ENCODE assay signal across 10 mouse cellular contexts in genomic region chr5:140506096-140506794, GRCm38 (mm10). TPM values are rescaled to one million over a fixed set of nuclear protein-coding genes. Genes with fewer than 3 reads are reported as not detected.
A peak's percentile ranks its signal among the peaks of the same experiment; 100 is the strongest.
DNase-seq lines count a peak whose midpoint lies in the region; ATAC-seq and TF ChIP-seq lines count a peak whose summit lies in the region.
"Had no signal": no experiment of that assay in that cellular context is flagged by ENCODE, and none has a peak within 500 bp of the region (broad histone marks: within the 10 kb centered on the region; RNA-seq: fewer than 3 reads in every experiment).

No protein-coding gene starts in this region.

- peaks cover 58% of the 10 kb centered on the region for H3K79me2 ChIP-seq in macrophage (ENCODE audit: inconsistent target)

- no peak for DNase-seq in testis, postnatal 14 days (ENCODE audit: low spot score)
- DNase-seq in thymus, postnatal 25 days, result peak; percentile 43
- DNase-seq in urinary bladder, postnatal 14 days (ENCODE audit: low spot score), result no peak

- H3K27ac ChIP-seq in testis, adult 2 months (ENCODE audit: control insufficient read depth, insufficient read depth, low read depth, low read length), result peak overlapping the region; percentile 2; the same call in 1 of the 2 replicates
- peak overlapping the region; percentile 44 for H3K27ac ChIP-seq in hindbrain, embryonic 12.5 days
- peak overlapping the region; percentile 82 for H3K27ac ChIP-seq in macrophage

- WGBS in hindbrain, embryonic 12.5 days, result 44% methylated on average over 22 of the region's 22 CpGs
- WGBS in macrophage (ENCODE audit: missing documents), result 2% methylated on average over 22 of the region's 22 CpGs

- no peak for TF ChIP-seq CTCF in testis, adult 2 months (IDR thresholded peaks at IDR 0.05; ENCODE audit: control insufficient read depth, insufficient read depth, insufficient replicate concordance, low read depth, low read length)

- no peaks in the 10 kb centered on the region; the same call in 1 of the 2 replicates for H3K9me3 ChIP-seq in erythroblast, embryonic 14.5 days (ENCODE audit: control insufficient read depth, low read length)
- no peaks in the 10 kb centered on the region for H3K9me3 ChIP-seq in hindbrain, embryonic 12.5 days (replicated peaks)

- no peaks in the 10 kb centered on the region for H3K27me3 ChIP-seq in erythroblast, embryonic 14.5 days (ENCODE audit: control insufficient read depth)
- H3K27me3 ChIP-seq in testis, adult 2 months (ENCODE audit: control insufficient read depth, insufficient read depth, low read length), result no peaks in the 10 kb centered on the region
- peaks cover 5% of the 10 kb centered on the region; the same call in 1 of the 2 replicates for H3K27me3 ChIP-seq in hindbrain, embryonic 12.5 days
- H3K27me3 ChIP-seq: Patski had no signal

- no peak; the same call in 1 of the 2 replicates for ATAC-seq in erythroblast, adult 5-6 weeks (replicated peaks; ENCODE audit: low FRiP score, poor library complexity, severe bottlenecking)
- ATAC-seq in hindbrain, embryonic 12.5 days (ENCODE audit: low FRiP score), result peak; percentile 30

- peaks cover 78% of the 10 kb centered on the region for H3K4me1 ChIP-seq in erythroblast, embryonic 14.5 days (ENCODE audit: control insufficient read depth)
- H3K4me1 ChIP-seq in testis, adult 2 months (ENCODE audit: control insufficient read depth, insufficient read depth, low read length), result peaks cover 20% of the 10 kb centered on the region
- H3K4me1 ChIP-seq in hindbrain, embryonic 12.5 days, result peaks cover 64% of the 10 kb centered on the region

- peak overlapping the region; percentile 77 for H3K4me2 ChIP-seq in hindbrain, embryonic 12.5 days (replicated peaks)

- H3K36me3 ChIP-seq in erythroblast, embryonic 14.5 days (ENCODE audit: control insufficient read depth), result no peaks in the 10 kb centered on the region
- H3K36me3 ChIP-seq in testis, adult 2 months (ENCODE audit: control insufficient read depth, insufficient read depth, low read length), result no peaks in the 10 kb centered on the region
- H3K36me3 ChIP-seq in hindbrain, embryonic 12.5 days, result no peaks in the 10 kb centered on the region
- no peaks in the 10 kb centered on the region for H3K36me3 ChIP-seq in macrophage (ENCODE audit: inconsistent target)

- peak overlapping the region; percentile 70 for H3K9ac ChIP-seq in hindbrain, embryonic 12.5 days

- peak overlapping the region; percentile 64 for H3K4me3 ChIP-seq in erythroblast, embryonic 14.5 days (replicated peaks)
- H3K4me3 ChIP-seq in testis, adult 2 months (ENCODE audit: control insufficient read depth, low read depth, low read length), result peak overlapping the region; percentile 74
- peak overlapping the region; percentile 57 for H3K4me3 ChIP-seq in hindbrain, embryonic 12.5 days
- peak overlapping the region; percentile 94 for H3K4me3 ChIP-seq in macrophage (ENCODE audit: inconsistent target)

- TF ChIP-seq POLR2A in testis, adult 2 months (IDR thresholded peaks at IDR 0.05; ENCODE audit: control insufficient read depth, low read depth, low read length), result no peak

RNA-seq across cellular contexts. Expression of gene Chst12, which starts 0.9 kb away (rescaled TPM):
- polyA plus RNA-seq in erythroblast, embryonic 14.5 days (2012), result 0.32 and 0.50 TPM in 2 replicates
- 28.8 and 30.2 TPM in 2 replicates for total RNA-seq in erythroblast, adult 5-6 weeks (2015; ENCODE audit: low replicate concordance)
- 7.8 and 11.2 TPM in 2 replicates for total RNA-seq in erythroblast, adult 5-6 weeks (2017; ENCODE audit: low replicate concordance)
- 2.1 and 2.4 TPM in 2 replicates for polyA plus RNA-seq in testis, adult 2 months (2012; rRNA removed)
- 16.1 and 19.6 TPM in 2 replicates for polyA plus RNA-seq in hindbrain, embryonic 12.5 days (2016; fragmentation: Nextera tagmentation; extraction: Ambion mirVana)
- total RNA-seq in macrophage (2018; cell fraction: chromatin; rRNA removed), result 10 to 100 TPM in 4 of 26 experiments, 1 to 10 TPM in 19, under 1 TPM in 3; 0.80 to 13.9 (median 2.9) TPM
- 10 to 100 TPM; 19.1 to 54.3 (median 38.6) TPM for total RNA-seq in macrophage (2018; cell fraction: cytosol; rRNA removed)
- 10 to 100 TPM in 24 of 26 experiments, 1 to 10 TPM in 2; 3.1 to 38.2 (median 20.4) TPM for total RNA-seq in macrophage (2018; cell fraction: nucleus; rRNA removed)
- 34.3 to 56.4 TPM (median 38.4 TPM) in 3 replicates for polyA plus RNA-seq in macrophage (2018)

RNA-seq across cellular contexts. Expression of gene Grifin, which starts 58.6 kb away (rescaled TPM):
- polyA plus RNA-seq in erythroblast, embryonic 14.5 days (2012), result 5.4 and 6.1 TPM in 2 replicates
- not detected in 2 replicates for total RNA-seq in erythroblast, adult 5-6 weeks (2015; ENCODE audit: low replicate concordance)
- total RNA-seq in erythroblast, adult 5-6 weeks (2017; ENCODE audit: low replicate concordance), result not detected in 2 replicates
- polyA plus RNA-seq in testis, adult 2 months (2012; rRNA removed), result not detected in 2 replicates
- polyA plus RNA-seq in hindbrain, embryonic 12.5 days (2016; fragmentation: Nextera tagmentation; extraction: Ambion mirVana), result not detected in 2 replicates
- total RNA-seq in macrophage (2018; cell fraction: chromatin; rRNA removed), result not detected
- not detected for total RNA-seq in macrophage (2018; cell fraction: cytosol; rRNA removed)
- not detected for total RNA-seq in macrophage (2018; cell fraction: nucleus; rRNA removed)
- not detected in 3 replicates for polyA plus RNA-seq in macrophage (2018)
- polyA plus RNA-seq: large intestine, adult 2 months had no signal

Comparison
In these comparisons a context has a peak if more than half of its experiments do, and no peak if none do; other contexts are left out.
1. H3K27ac ChIP-seq: peak in every context shown above with its lines; median percentile 82 in macrophage; 44 in hindbrain, embryonic 12.5 days; 2 in testis, adult 2 months.